Mouse (Mus musculus): ENCODE data around the gene Tmprss9.

DNA sequence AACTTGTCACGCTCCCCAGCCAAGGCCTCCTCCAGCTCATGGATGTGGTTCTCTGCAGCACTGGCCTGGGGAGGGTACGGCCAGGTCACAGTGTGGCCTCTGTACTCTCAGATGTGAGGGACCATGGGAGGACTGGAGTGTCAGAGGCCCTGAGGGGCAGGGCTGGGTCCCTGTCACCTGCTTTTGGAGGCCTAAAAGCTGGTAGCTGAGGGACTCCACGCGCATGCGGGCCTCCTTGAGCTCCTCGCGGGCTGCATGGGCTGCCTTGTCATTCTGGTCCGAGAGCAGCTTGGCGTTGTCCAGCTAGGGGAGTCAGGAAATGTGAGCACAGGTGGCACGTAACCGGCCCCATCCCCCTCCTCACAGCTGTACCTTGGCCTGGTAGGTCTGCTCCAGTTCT lies 33.1 kb downstream of the Tmprss9 start:
- TF ChIP-seq POLR2A (IDR thresholded peaks at IDR 0.05; ENCODE audit: control insufficient read depth, low read depth, low read length), result no peak
- no peak for TF ChIP-seq CTCF (IDR thresholded peaks at IDR 0.05; ENCODE audit: control insufficient read depth, insufficient read depth, insufficient replicate concordance, low read depth, low read length)

Measured in testis, adult 2 months (tissue).